Mouse (Mus musculus): ENCODE data around the gene Hexim2. TPM values are rescaled to one million over a fixed set of nuclear protein-coding genes. Genes with fewer than 3 reads are reported as not detected.
A peak's percentile ranks its signal among the peaks of the same experiment; 100 is the strongest.

Hexim2 gene
- polyA plus RNA-seq, 1 experiment from 2014 or later, result 8.3 TPM

GRCm38 (mm10) chr11:103113771-103114170, 18.5 kb upstream of the Hexim2 start:
- Histone ChIP-seq H3K36me3 (replicated peaks; ENCODE audit: control insufficient read depth, insufficient read depth, low read depth, low read length) (no peaks in the 10 kb centered on the region), H3K9me3 (replicated peaks; ENCODE audit: control insufficient read depth, low read length) (no peaks in the 10 kb centered on the region), H3K4me2 (ENCODE audit: low read depth, low read length) (no peak overlapping the region), H3K4me3 (ENCODE audit: low read depth, low read length) (no peak overlapping the region), H3K27me3 (ENCODE audit: control insufficient read depth, insufficient read depth, low read length) (peaks cover 3% of the 10 kb centered on the region; the same call in 1 of the 2 replicates), H3K27ac (replicated peaks; ENCODE audit: low read depth, low read length) (no peak overlapping the region), H3K9ac (replicated peaks; ENCODE audit: low read length) (no peak overlapping the region), H3K4me1 (ENCODE audit: control insufficient read depth, insufficient read depth, low read length) (peaks cover 8% of the 10 kb centered on the region; the same call in 1 of the 2 replicates)
- ATAC-seq (replicated peaks; ENCODE audit: insufficient number of reproducible peaks, low FRiP score, low TSS enrichment, low read depth), result no peak
- DNase-seq (ENCODE audit: low spot score), result no peak
- WGBS, result 69% methylated on average over 4 of the region's 4 CpGs

- no peak for DNase-seq (ENCODE audit: low spot score)
- H3K36me3 ChIP-seq (replicated peaks; ENCODE audit: control insufficient read depth, insufficient read depth, low read depth, low read length), result no peaks in the 10 kb centered on the region
- H3K4me2 ChIP-seq (ENCODE audit: low read depth, low read length), result peak overlapping the region; percentile 78
- H3K9ac ChIP-seq (replicated peaks; ENCODE audit: low read length), result peak overlapping the region; percentile 88
- peak overlapping the region; percentile 72 for H3K27ac ChIP-seq (replicated peaks; ENCODE audit: low read depth, low read length)
- peaks cover 3% of the 10 kb centered on the region; the same call in 1 of the 2 replicates for H3K27me3 ChIP-seq (ENCODE audit: control insufficient read depth, insufficient read depth, low read length)
- peaks cover 8% of the 10 kb centered on the region; the same call in 1 of the 2 replicates for H3K4me1 ChIP-seq (ENCODE audit: control insufficient read depth, insufficient read depth, low read length)
- peak overlapping the region; percentile 56 for H3K4me3 ChIP-seq (ENCODE audit: low read depth, low read length)
- WGBS, result 91% methylated on average over 11 of the region's 11 CpGs
- no peak for ATAC-seq (replicated peaks; ENCODE audit: insufficient number of reproducible peaks, low FRiP score, low TSS enrichment, low read depth)
- no peaks in the 10 kb centered on the region for H3K9me3 ChIP-seq (replicated peaks; ENCODE audit: control insufficient read depth, low read length)
These were observed 17.8 kb upstream of the Hexim2 start for GRCm38 (mm10) chr11:103114270-103114943.

DNA sequence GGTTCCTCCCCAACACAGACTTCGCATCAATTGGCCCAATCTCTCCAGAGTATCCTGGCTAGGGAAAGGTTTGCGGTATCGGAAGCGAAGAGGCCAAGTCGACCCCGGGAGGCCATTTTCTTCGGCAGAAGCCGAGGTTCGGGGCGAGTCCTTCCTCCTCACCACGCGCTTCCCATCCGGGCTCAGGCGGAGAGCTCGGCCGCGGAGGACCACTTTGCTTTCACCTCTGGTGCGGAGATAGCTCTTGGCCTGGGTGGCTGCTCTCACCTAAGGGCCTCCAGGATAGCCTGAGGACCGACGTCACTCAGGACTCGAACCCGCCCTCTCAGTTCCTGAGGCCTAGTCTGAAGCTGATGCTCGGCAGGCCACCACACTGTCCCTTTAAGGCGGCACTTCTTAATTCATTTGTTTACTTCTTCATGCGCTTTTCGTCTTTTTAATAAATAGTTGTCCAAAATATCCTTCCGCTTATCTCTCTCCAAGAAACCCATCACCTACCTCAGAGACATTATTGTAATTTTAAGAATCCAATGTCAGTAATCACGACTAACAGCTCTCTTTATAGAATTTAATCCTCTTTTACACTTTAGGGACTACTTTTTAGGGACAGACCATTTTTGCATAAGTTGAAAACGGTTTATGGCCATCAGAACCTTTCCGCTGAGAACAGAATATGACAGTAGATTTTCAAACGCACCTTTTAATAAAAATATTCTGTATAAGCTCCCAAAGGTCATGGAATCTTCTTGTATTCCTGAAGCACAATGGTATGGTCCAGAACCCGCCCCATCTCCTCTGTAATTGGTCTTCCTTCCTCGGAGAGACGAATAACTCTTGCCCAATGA, 16.8 kb upstream of the Hexim2 start:
- Histone ChIP-seq H3K9ac (replicated peaks; ENCODE audit: low read length) (peak overlapping the region; percentile 88), H3K4me2 (ENCODE audit: low read depth, low read length) (peak overlapping the region; percentile 78), H3K4me3 (ENCODE audit: low read depth, low read length) (peak overlapping the region; percentile 56), H3K27ac (replicated peaks; ENCODE audit: low read depth, low read length) (peak overlapping the region; percentile 72), H3K27me3 (ENCODE audit: control insufficient read depth, insufficient read depth, low read length) (peaks cover 3% of the 10 kb centered on the region; the same call in 1 of the 2 replicates), H3K9me3 (replicated peaks; ENCODE audit: control insufficient read depth, low read length) (no peaks in the 10 kb centered on the region), H3K36me3 (replicated peaks; ENCODE audit: control insufficient read depth, insufficient read depth, low read depth, low read length) (no peaks in the 10 kb centered on the region), H3K4me1 (ENCODE audit: control insufficient read depth, insufficient read depth, low read length) (peaks cover 8% of the 10 kb centered on the region; the same call in 1 of the 2 replicates)
- ATAC-seq (replicated peaks; ENCODE audit: insufficient number of reproducible peaks, low FRiP score, low TSS enrichment, low read depth) (peak; percentile 74), DNase-seq (ENCODE audit: low spot score) (peak; percentile 87)
- WGBS, result under 1% methylated on average over 34 of the region's 34 CpGs

- Histone ChIP-seq H3K4me3 (ENCODE audit: low read depth, low read length) (peak within 1 kb of the TSS; percentile 62), H3K9me3 (replicated peaks; ENCODE audit: control insufficient read depth, low read length) (no peaks in the 10 kb centered on the region), H3K27ac (replicated peaks; ENCODE audit: low read depth, low read length) (peak within 1 kb of the TSS; percentile 72), H3K4me1 (ENCODE audit: control insufficient read depth, insufficient read depth, low read length) (peaks cover 8% of the 10 kb centered on the region; the same call in 1 of the 2 replicates), H3K36me3 (replicated peaks; ENCODE audit: control insufficient read depth, insufficient read depth, low read depth, low read length) (no peaks in the 10 kb centered on the region), H3K4me2 (ENCODE audit: low read depth, low read length) (peak within 1 kb of the TSS; percentile 81), H3K27me3 (ENCODE audit: control insufficient read depth, insufficient read depth, low read length) (peaks cover 2% of the 10 kb centered on the region; the same call in 1 of the 2 replicates), H3K9ac (replicated peaks; ENCODE audit: low read length) (peak within 1 kb of the TSS; percentile 88)
- ATAC-seq (replicated peaks; ENCODE audit: insufficient number of reproducible peaks, low FRiP score, low TSS enrichment, low read depth), result peak; percentile 94
- WGBS, result under 1% methylated on average over 53 of the region's 53 CpGs
- peak; percentile 100 for DNase-seq (ENCODE audit: low spot score)
These were observed 16.0 kb upstream of the Hexim2 start, which contains the start of gene Hexim1 for GRCm38 (mm10) chr11:103116008-103116818. Gene Hexim1, plus strand, starts transcription at chr11:103116231.

GRCm38 (mm10) chr11:103116959-103117590, 15.2 kb upstream of the Hexim2 start:
- H3K4me3 ChIP-seq (ENCODE audit: low read depth, low read length), result peak overlapping the region; percentile 62
- peak; percentile 76 for DNase-seq (ENCODE audit: low spot score)
- under 1% methylated on average over 35 of the region's 35 CpGs for WGBS
- no peak for ATAC-seq (replicated peaks; ENCODE audit: insufficient number of reproducible peaks, low FRiP score, low TSS enrichment, low read depth)
- no peaks in the 10 kb centered on the region for H3K9me3 ChIP-seq (replicated peaks; ENCODE audit: control insufficient read depth, low read length)
- no peak overlapping the region for H3K27ac ChIP-seq (replicated peaks; ENCODE audit: low read depth, low read length)
- H3K4me2 ChIP-seq (ENCODE audit: low read depth, low read length), result peak overlapping the region; percentile 81
- peaks cover 2% of the 10 kb centered on the region; the same call in 1 of the 2 replicates for H3K4me1 ChIP-seq (ENCODE audit: control insufficient read depth, insufficient read depth, low read length)
- no peaks in the 10 kb centered on the region for H3K36me3 ChIP-seq (replicated peaks; ENCODE audit: control insufficient read depth, insufficient read depth, low read depth, low read length)
- H3K27me3 ChIP-seq (ENCODE audit: control insufficient read depth, insufficient read depth, low read length), result no peaks in the 10 kb centered on the region; the same call in 1 of the 2 replicates
- H3K9ac ChIP-seq (replicated peaks; ENCODE audit: low read length), result peak overlapping the region; percentile 71

DNA sequence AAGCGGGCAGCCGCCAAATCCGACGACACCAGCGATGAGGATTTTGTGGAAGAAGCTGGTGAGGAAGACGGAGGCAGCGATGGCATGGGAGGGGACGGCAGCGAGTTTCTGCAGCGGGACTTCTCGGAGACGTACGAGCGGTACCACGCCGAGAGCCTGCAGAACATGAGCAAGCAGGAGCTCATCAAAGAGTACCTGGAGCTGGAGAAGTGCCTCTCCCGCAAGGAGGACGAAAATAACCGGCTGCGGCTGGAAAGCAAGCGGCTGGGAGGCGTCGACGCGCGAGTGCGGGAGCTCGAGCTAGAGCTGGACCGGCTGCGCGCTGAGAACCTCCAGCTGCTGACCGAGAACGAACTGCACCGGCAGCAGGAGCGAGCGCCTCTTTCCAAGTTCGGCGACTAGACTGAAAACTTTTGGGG, 14.6 kb upstream of the Hexim2 start:
- Histone ChIP-seq H3K9ac (replicated peaks; ENCODE audit: low read length) (peak overlapping the region; percentile 71), H3K36me3 (replicated peaks; ENCODE audit: control insufficient read depth, insufficient read depth, low read depth, low read length) (no peaks in the 10 kb centered on the region), H3K4me3 (ENCODE audit: low read depth, low read length) (peak overlapping the region; percentile 62), H3K27ac (replicated peaks; ENCODE audit: low read depth, low read length) (no peak overlapping the region), H3K4me2 (ENCODE audit: low read depth, low read length) (peak overlapping the region; percentile 81), H3K27me3 (ENCODE audit: control insufficient read depth, insufficient read depth, low read length) (no peaks in the 10 kb centered on the region), H3K4me1 (ENCODE audit: control insufficient read depth, insufficient read depth, low read length) (no peaks in the 10 kb centered on the region; the same call in 1 of the 2 replicates), H3K9me3 (replicated peaks; ENCODE audit: control insufficient read depth, low read length) (no peaks in the 10 kb centered on the region)
- ATAC-seq (replicated peaks; ENCODE audit: insufficient number of reproducible peaks, low FRiP score, low TSS enrichment, low read depth) (no peak), DNase-seq (ENCODE audit: low spot score) (peak; percentile 61)
- under 1% methylated on average over 38 of the region's 38 CpGs for WGBS

- no peak overlapping the region for H3K27ac ChIP-seq (replicated peaks; ENCODE audit: low read depth, low read length)
- WGBS, result 86% methylated on average over 2 of the region's 2 CpGs
- no peaks in the 10 kb centered on the region; the same call in 1 of the 2 replicates for H3K4me1 ChIP-seq (ENCODE audit: control insufficient read depth, insufficient read depth, low read length)
- H3K4me3 ChIP-seq (ENCODE audit: low read depth, low read length), result no peak overlapping the region
- no peak for DNase-seq (ENCODE audit: low spot score)
- ATAC-seq (replicated peaks; ENCODE audit: insufficient number of reproducible peaks, low FRiP score, low TSS enrichment, low read depth), result no peak
- H3K27me3 ChIP-seq (ENCODE audit: control insufficient read depth, insufficient read depth, low read length), result no peaks in the 10 kb centered on the region
- H3K4me2 ChIP-seq (ENCODE audit: low read depth, low read length), result no peak overlapping the region
- H3K9ac ChIP-seq (replicated peaks; ENCODE audit: low read length), result no peak overlapping the region
- H3K36me3 ChIP-seq (replicated peaks; ENCODE audit: control insufficient read depth, insufficient read depth, low read depth, low read length), result no peaks in the 10 kb centered on the region
- H3K9me3 ChIP-seq (replicated peaks; ENCODE audit: control insufficient read depth, low read length), result no peaks in the 10 kb centered on the region
These were observed 13.4 kb upstream of the Hexim2 start for GRCm38 (mm10) chr11:103118866-103119265.
